Mouse (Mus musculus) hindbrain, postnatal 0 days (tissue): ENCODE measurements around the gene Chid1. TPM values are rescaled to one million over a fixed set of nuclear protein-coding genes. Genes with fewer than 3 reads are reported as not detected.

Source experiments
- ATAC-seq: fragments of 200-750 bp; cut with Nextera tagmentation; 2 replicates; pipeline ENCODE4 v1.8.0; 2017; ENCODE audit warnings: mild to moderate bottlenecking, moderate TSS enrichment, moderate library complexity
- DNase-seq: peaks from one replicate; pipeline ENCODE4 v3.0.0-alpha.2; 2015; ENCODE audit warnings: low spot score
- H3K27ac ChIP-seq: fragments of 300-500 bp; sonication (generic); 2 replicates; pipeline ENCODE4 v1.5.1; 2014; ENCODE audit warnings: mild to moderate bottlenecking
- H3K27me3 ChIP-seq: fragments of 300-500 bp; sonication (generic); 2 replicates; pipeline ENCODE4 v1.6.1; 2014; ENCODE audit warnings: low read length, mixed read lengths; ENCODE audit not compliant: insufficient read depth
- H3K36me3 ChIP-seq: fragments of 300-500 bp; sonication (generic); 2 replicates; pipeline ENCODE4 v1.6.1; 2014; ENCODE audit warnings: low read length, mixed read lengths; ENCODE audit not compliant: insufficient read depth
- H3K4me1 ChIP-seq: fragments of 300-500 bp; sonication (generic); 2 replicates; pipeline ENCODE4 v1.6.1; 2014; ENCODE audit warnings: antibody characterized with exemption, low read length, mixed read lengths; ENCODE audit not compliant: insufficient read depth
- H3K4me2 ChIP-seq: fragments of 300-500 bp; sonication (generic); 2 replicates; pipeline ENCODE4 v1.6.1; 2014; ENCODE audit warnings: low read depth, mild to moderate bottlenecking, low read length, moderate library complexity, mixed read lengths
- H3K4me3 ChIP-seq: fragments of 300-500 bp; sonication (generic); 2 replicates; pipeline ENCODE4 v1.5.1; 2014; ENCODE audit warnings: low read length
- H3K9ac ChIP-seq: fragments of 300-500 bp; sonication (generic); replicated peaks from 2 replicates; pipeline ENCODE4 v1.6.1; 2014; ENCODE audit warnings: mild to moderate bottlenecking, low read length, moderate library complexity, mixed read lengths
- H3K9me3 ChIP-seq: fragments of 300-500 bp; sonication (generic); 2 replicates; pipeline ENCODE4 v1.6.1; 2016; ENCODE audit warnings: low read length, mixed read lengths
- CTCF ChIP-seq: IDR thresholded peaks from 2 replicates; pipeline ENCODE4 v1.5.1; 2016; ENCODE audit warnings: antibody characterized with exemption, control low read depth, low read depth
- WGBS: fragments of 180-500 bp; shearing (Covaris S2); extraction: QIAGEN DNeasy Blood & Tissue Kit; methylation state at CpG from one replicate; pipeline ENCODE4 v1.1.7; 2014; 5-methylcytosine and 5-hydroxymethylcytosine counted together
- polyA plus RNA-seq: library from polyadenylated mRNA; unstranded; fragments of >200 nt; fragmentation: Nextera tagmentation; extraction: Ambion mirVana; gene quantifications from 2 replicates; pipeline ENCODE4 v1.2.1, GENCODE M21; 2015
- total RNA-seq: library from RNA; depleted of rRNA; stranded (reverse); fragments of >200 nt; gene quantifications from 2 replicates; pipeline ENCODE4 v1.2.3, GENCODE M21; 2014

The Chid1 gene
- total and polyA plus RNA-seq, 2 experiments from 2014 or later = 47.8 to 55.2 TPM

- ATAC-seq (no peak), DNase-seq (no peak)
- Histone ChIP-seq H3K4me1 (no peaks in the 10 kb centered on the region), H3K4me3 (no peak overlapping the region), H3K36me3 (peaks cover 10% of the 10 kb centered on the region; the same call in 1 of the 2 replicates), H3K27ac (peak overlapping the region; percentile 32; the same call in 1 of the 2 replicates), H3K4me2 (no peak overlapping the region), H3K9me3 (no peaks in the 10 kb centered on the region), H3K27me3 (no peaks in the 10 kb centered on the region), H3K9ac (no peak overlapping the region)
- no peak for TF ChIP-seq CTCF
- 55% methylated on average over 8 of the region's 8 CpGs for WGBS
Observed at GRCm38 (mm10) chr7:141510681-141511191, 28.9 kb downstream of the Chid1 start.

- H3K9me3 ChIP-seq = no peaks in the 10 kb centered on the region
- H3K27me3 ChIP-seq = no peaks in the 10 kb centered on the region
- no peak for TF ChIP-seq CTCF
- H3K4me2 ChIP-seq = no peak overlapping the region
- H3K9ac ChIP-seq = no peak overlapping the region
- H3K4me1 ChIP-seq = no peaks in the 10 kb centered on the region
- H3K4me3 ChIP-seq = no peak overlapping the region
- no peak overlapping the region for H3K27ac ChIP-seq
- WGBS = 89% methylated on average over 5 of the region's 5 CpGs
- H3K36me3 ChIP-seq = peaks cover 10% of the 10 kb centered on the region; the same call in 1 of the 2 replicates
- DNase-seq (no peak), ATAC-seq (no peak)
Observed at GRCm38 (mm10) chr7:141510196-141510595, 29.5 kb downstream of the Chid1 start.

GRCm38 (mm10) chr7:141508160-141508559 lies 31.5 kb downstream of the Chid1 start:
- Histone ChIP-seq H3K27me3 (no peaks in the 10 kb centered on the region), H3K4me2 (no peak overlapping the region)
- 0 out of 2 replicates have a peak, but pooled peaks have one; percentile 21 for ATAC-seq

GRCm38 (mm10) chr7:141506278-141506677 lies 33.4 kb downstream of the Chid1 start:
- WGBS = 75% methylated on average over 2 of the region's 2 CpGs
- no peak overlapping the region for H3K4me3 ChIP-seq
- ATAC-seq (no peak), DNase-seq (no peak)
- no peak for TF ChIP-seq CTCF
- no peaks in the 10 kb centered on the region for H3K9me3 ChIP-seq
- peaks cover 11% of the 10 kb centered on the region; the same call in 1 of the 2 replicates for H3K36me3 ChIP-seq
- H3K4me1 ChIP-seq = no peaks in the 10 kb centered on the region
- no peaks in the 10 kb centered on the region for H3K27me3 ChIP-seq
- H3K27ac ChIP-seq = no peak overlapping the region
- H3K4me2 ChIP-seq = no peak overlapping the region
- H3K9ac ChIP-seq = no peak overlapping the region

More at GRCm38 (mm10) chr7:141508160-141508559, 31.5 kb downstream of the Chid1 start:
- H3K4me3 ChIP-seq = no peak overlapping the region
- peaks cover 10% of the 10 kb centered on the region; the same call in 1 of the 2 replicates for H3K36me3 ChIP-seq
- no peak overlapping the region for H3K9ac ChIP-seq
- no peak overlapping the region for H3K27ac ChIP-seq
- TF ChIP-seq CTCF = no peak
- no peak for DNase-seq
- H3K9me3 ChIP-seq = no peaks in the 10 kb centered on the region
- no peaks in the 10 kb centered on the region for H3K4me1 ChIP-seq

- H3K36me3 ChIP-seq = peaks cover 10% of the 10 kb centered on the region; the same call in 1 of the 2 replicates
- ATAC-seq (peak; percentile 59; the same call in 1 of the 2 replicates), DNase-seq (peak; percentile 44)
- no peak overlapping the region for H3K4me2 ChIP-seq
- H3K9me3 ChIP-seq = no peaks in the 10 kb centered on the region
- no peak for TF ChIP-seq CTCF
- H3K27me3 ChIP-seq = no peaks in the 10 kb centered on the region
- H3K4me3 ChIP-seq = no peak overlapping the region
- no peak overlapping the region for H3K9ac ChIP-seq
- no peak overlapping the region; the same call in 1 of the 2 replicates for H3K27ac ChIP-seq
- 70% methylated on average over 5 of the region's 5 CpGs for WGBS
- H3K4me1 ChIP-seq = no peaks in the 10 kb centered on the region
Observed at GRCm38 (mm10) chr7:141502556-141502905, 37.1 kb downstream of the Chid1 start.

- Histone ChIP-seq H3K27ac (no peak overlapping the region; the same call in 1 of the 2 replicates), H3K9me3 (no peaks in the 10 kb centered on the region), H3K4me2 (no peak overlapping the region), H3K36me3 (peaks cover 10% of the 10 kb centered on the region; the same call in 1 of the 2 replicates), H3K27me3 (no peaks in the 10 kb centered on the region), H3K4me3 (no peak overlapping the region), H3K4me1 (no peaks in the 10 kb centered on the region), H3K9ac (no peak overlapping the region)
- TF ChIP-seq CTCF = no peak
- ATAC-seq (peak; percentile 69), DNase-seq (no peak)
- WGBS = 75% methylated on average over 7 of the region's 7 CpGs
Observed at GRCm38 (mm10) chr7:141501820-141502555, 37.7 kb downstream of the Chid1 start.

- H3K27me3 ChIP-seq = no peaks in the 10 kb centered on the region
- no peak for ATAC-seq
- no peak overlapping the region for H3K27ac ChIP-seq
- TF ChIP-seq CTCF = no peak
- no peak overlapping the region for H3K4me3 ChIP-seq
- no peaks in the 10 kb centered on the region for H3K4me1 ChIP-seq
- no peak overlapping the region for H3K4me2 ChIP-seq
- DNase-seq = no peak
- no peak overlapping the region for H3K9ac ChIP-seq
- peaks cover 11% of the 10 kb centered on the region; the same call in 1 of the 2 replicates for H3K36me3 ChIP-seq
- 97% methylated on average over 3 of the region's 3 CpGs for WGBS
- no peaks in the 10 kb centered on the region for H3K9me3 ChIP-seq
Observed at GRCm38 (mm10) chr7:141497600-141497999, 42.1 kb downstream of the Chid1 start.
